Mouse (Mus musculus) megakaryocyte progenitor cell, adult 5-6 weeks (primary cell): Measurements from ENCODE around the gene Fosl2. TPM values are rescaled to one million over a fixed set of nuclear protein-coding genes. Genes with fewer than 3 reads are reported as not detected.

Source experiments
- ATAC-seq: replicated peaks from 2 replicates; pipeline ENCODE4 v1.8.0; 2016; ENCODE audit warnings: mild to moderate bottlenecking, moderate TSS enrichment, inconsistent platforms; ENCODE audit not compliant: poor library complexity
- total RNA-seq, 2 experiments: library from RNA; stranded (forward) in 1 of 2; stranded (reverse) in 1 of 2; fragments of 157-497, 149-512 nt in 1 of 2; fragments of 200-1000 nt in 1 of 2; gene quantifications; 2 replicates each; pipeline versions ENCODE4 v1.2.3 to v1.2.4; 2015 to 2017

The Fosl2 gene
- total RNA-seq (2015): 20.8 and 25.2 TPM in 2 replicates
- 11.7 and 12.1 TPM in 2 replicates for total RNA-seq (2017)

GRCm38 (mm10) chr5:32135336-32136206 lies at the start of gene Fosl2:
Fosl2 (plus strand) TSS chr5:32135801.
- peak; percentile 70 for ATAC-seq

GRCm38 (mm10) chr5:32085971-32086370 lies 49.6 kb upstream of the Fosl2 start:
- ATAC-seq: no peak

GRCm38 (mm10) chr5:32086526-32087090 lies 49.0 kb upstream of the Fosl2 start:
- no peak for ATAC-seq

DNA sequence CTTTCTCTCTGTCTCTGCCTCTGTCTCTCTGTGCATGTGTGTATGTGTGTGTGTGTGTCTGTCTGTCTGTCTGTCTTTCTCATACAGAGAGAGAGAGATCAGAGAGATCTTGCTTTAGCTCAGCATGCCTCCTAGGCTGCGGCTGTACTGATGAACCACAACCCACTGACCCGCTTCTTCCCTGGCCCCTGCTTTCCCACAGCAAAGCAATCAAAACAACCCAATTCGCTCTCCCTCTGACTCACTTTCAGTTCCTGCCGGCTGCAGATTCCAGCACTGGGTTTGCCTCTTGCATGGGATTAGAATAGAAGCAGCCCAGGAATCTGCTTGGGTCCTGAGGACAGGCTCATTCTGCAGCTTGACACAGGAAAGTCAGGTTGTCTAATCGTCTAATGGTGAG lies 46.1 kb upstream of the Fosl2 start:
- ATAC-seq: no peak

- ATAC-seq: no peak
Observed at GRCm38 (mm10) chr5:32092281-32092680, 43.3 kb upstream of the Fosl2 start.

DNA sequence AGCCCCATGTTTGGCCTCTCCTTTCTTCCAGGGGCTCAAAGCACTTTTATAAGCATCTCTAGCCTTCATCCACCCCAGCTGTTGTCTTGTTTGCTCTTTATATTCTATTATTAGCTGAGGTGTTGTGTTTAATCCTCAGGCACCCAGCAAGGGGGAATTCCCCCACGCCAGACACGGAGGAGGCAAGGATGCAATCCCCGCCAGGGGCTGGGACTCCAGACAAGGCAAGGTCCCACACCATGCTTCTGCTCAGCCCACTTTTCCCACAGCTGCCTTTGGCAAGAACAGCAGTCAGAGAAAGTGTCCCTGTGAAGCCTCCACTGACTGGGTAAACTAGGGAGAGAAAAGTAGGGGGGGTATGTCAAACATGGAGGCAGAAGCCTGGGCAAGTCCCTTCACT lies 36.9 kb upstream of the Fosl2 start:
- ATAC-seq: no peak

GRCm38 (mm10) chr5:32102484-32102883 lies 33.1 kb upstream of the Fosl2 start:
- ATAC-seq: no peak

DNA sequence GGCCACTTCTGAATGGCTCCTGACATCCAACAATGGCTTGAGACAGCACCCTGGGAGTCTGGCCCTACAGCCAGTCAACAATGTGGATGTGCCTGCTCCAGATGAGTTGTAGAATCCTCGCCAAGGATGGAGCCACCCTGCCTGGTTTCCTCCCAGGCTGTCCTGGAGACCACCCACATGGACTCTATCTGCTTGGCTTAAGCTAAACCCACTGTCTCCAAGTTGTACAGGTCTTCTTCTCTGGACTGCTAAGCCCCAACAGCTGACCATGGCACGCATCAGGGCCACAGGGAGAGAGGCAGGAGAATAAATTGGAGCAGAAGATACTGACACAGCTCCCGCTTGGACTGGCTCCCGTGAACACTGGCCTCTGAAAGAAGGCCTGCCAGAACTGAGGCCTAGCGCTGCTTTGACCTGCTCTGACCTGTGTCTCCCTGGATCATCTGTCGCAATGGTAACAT lies 32.6 kb upstream of the Fosl2 start:
- no peak for ATAC-seq

DNA sequence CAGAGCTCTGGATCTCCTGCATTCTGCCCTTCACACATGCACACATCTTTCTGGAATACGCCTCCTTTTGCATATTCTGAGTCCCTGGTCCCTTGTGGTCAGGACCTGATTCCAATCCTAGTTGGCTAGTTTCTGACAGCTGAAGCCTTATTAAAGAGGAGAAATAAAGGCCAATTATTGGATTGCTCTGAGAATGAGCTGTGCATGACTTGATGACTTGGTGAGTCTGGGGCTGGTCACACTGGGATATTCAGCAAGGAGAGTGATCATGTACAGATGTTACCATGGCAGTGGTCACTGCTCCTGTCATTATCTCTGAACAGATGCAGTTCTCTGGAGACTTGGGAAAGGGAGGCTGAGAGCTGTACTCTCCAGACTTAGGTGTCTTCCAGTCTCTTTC lies 32.1 kb upstream of the Fosl2 start:
- ATAC-seq: no peak

- peak; percentile 75 for ATAC-seq
Observed at GRCm38 (mm10) chr5:32104119-32104990, 31.2 kb upstream of the Fosl2 start.

- ATAC-seq: no peak
Observed at GRCm38 (mm10) chr5:32106473-32107140, 29.0 kb upstream of the Fosl2 start.

DNA sequence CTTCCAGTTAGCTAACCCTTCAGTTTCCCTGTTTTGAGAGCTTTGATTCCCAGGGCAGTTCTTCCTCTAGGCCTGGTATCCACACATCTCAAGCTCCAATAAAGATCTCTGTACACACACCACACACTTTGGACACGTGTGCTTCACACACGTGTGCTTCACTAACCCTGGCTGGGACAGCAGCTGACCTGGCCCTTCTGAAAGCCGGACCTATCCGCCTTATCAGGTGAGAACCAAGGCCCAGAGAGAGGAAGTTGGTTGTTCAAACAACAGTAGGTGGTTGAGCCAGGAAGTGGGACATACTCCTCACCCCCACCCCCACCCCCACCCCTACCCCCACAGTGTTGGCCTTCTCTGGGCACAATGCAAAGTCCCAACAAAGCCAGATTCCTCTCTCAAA lies 24.9 kb upstream of the Fosl2 start:
- no peak for ATAC-seq

DNA sequence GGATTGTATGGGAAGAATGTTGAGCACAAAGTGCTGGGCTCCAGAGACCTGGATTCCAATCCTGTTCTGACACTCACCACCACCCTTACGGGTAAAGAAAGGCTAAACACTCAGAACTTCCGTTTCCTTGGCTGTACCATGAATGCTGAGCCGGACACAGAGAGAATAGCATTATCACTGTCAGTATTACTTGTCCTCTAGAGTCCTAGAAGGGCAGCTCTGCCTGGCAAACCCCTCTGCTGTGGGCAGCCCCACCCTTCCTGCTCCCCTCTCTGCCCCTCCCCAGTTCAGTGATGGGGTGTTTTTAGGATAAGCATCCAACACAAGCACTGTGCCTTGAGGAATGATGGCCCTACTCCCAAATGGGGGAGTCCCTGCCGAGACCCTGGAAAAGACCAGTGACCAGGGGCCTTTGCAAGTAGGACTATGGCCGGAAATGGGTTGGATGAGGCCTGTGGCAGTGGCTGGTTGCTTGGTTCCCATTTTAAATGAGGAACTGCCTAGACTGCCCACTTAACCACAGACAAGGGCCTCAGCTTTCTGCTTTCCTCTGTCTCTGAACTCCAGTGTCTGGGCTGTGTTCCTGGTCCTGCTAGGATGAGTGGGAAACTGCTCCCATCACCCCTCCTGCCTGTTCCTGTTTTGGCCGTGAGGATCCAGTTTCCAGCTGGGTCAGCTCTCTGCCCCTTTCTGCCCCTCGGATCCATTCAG lies 23.2 kb upstream of the Fosl2 start:
- ATAC-seq: peak; percentile 90

DNA sequence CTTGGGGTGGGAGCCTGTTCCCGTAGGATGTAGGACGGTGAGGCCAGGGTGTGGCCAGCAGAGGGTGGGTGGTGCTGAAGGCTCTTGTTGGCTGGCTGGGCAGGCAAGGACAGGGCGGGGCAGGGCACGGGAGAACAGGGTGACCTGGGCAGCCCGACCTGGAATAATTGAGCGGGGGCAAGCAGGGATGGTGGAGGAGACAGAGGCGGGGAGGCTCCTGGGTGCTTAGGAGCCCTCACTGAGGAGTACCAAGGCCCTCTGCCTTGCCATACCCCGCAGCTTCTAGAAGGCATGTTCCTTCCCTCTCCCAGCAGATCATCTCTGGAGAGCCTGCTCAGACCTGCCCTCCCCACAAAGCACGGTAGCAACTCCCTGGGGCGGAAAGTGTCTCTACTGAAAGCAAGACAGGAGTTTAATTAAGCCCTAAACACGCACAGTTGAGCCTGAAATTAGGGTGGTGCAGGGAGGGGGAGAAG lies 14.7 kb upstream of the Fosl2 start:
- ATAC-seq: no peak

- ATAC-seq: peak; percentile 61
Observed at GRCm38 (mm10) chr5:32121936-32122335, 13.7 kb upstream of the Fosl2 start.

- peak; percentile 94 for ATAC-seq
Observed at GRCm38 (mm10) chr5:32122363-32122762, 13.2 kb upstream of the Fosl2 start.

GRCm38 (mm10) chr5:32124957-32125356 lies 10.6 kb upstream of the Fosl2 start:
- no peak for ATAC-seq

DNA sequence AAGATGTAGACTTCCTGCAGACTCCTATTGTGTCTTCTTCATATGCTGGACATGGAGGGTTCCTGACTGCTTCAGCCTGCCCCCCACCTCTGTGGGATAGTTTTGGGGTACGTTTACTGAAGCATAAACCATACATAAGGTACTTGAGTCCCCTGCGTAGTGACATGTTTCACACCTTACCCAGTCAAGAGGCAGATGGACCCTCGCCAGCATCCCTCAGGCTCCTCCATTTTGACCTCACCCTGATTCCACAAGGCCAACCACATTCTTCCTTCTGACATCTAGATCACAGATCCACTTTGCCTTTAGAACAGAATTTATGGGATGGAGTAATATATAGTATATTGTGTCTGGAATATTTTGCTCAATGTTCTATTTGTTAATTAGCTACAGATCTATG lies 8.4 kb upstream of the Fosl2 start:
- no peak for ATAC-seq

GRCm38 (mm10) chr5:32127927-32128326 lies 7.7 kb upstream of the Fosl2 start:
- no peak for ATAC-seq

- ATAC-seq: peak; percentile 4; the same call in 1 of the 2 replicates
Observed at GRCm38 (mm10) chr5:32132971-32133501, 2.6 kb upstream of the Fosl2 start.
